8 mouse cellular contexts compared by ENCODE assay signal in genomic region chr10:94544803-94545202, GRCm38 (mm10).
DNase-seq lines count a peak whose midpoint lies in the region; ATAC-seq and TF ChIP-seq lines count a peak whose summit lies in the region.

No protein-coding gene starts in this region.

- peak overlapping the region; percentile 45; the same call in 1 of the 2 replicates for H3K4me3 ChIP-seq in heart, embryonic 10.5 days
- peak overlapping the region; percentile 34; the same call in 1 of the 2 replicates for H3K4me3 ChIP-seq in lung, postnatal 0 days (ENCODE audit: low read depth, low read length)
- peak overlapping the region; percentile 44; the same call in 1 of the 2 replicates for H3K4me3 ChIP-seq in liver, embryonic 13.5 days (replicated peaks)
- H3K4me3 ChIP-seq in thymus, adult 2 months (ENCODE audit: control insufficient read depth, insufficient read depth, low read length), result no peak overlapping the region

- peak overlapping the region; percentile 55; the same call in 1 of the 2 replicates for H3K4me2 ChIP-seq in lung, postnatal 0 days (replicated peaks; ENCODE audit: low read depth, low read length)
- H3K4me2 ChIP-seq in liver, embryonic 13.5 days, result peak overlapping the region; percentile 61

- peaks cover 43% of the 10 kb centered on the region for H3K4me1 ChIP-seq in heart, embryonic 10.5 days
- H3K4me1 ChIP-seq in lung, postnatal 0 days (ENCODE audit: insufficient read depth, low read depth, low read length), result no peaks in the 10 kb centered on the region
- H3K4me1 ChIP-seq in liver, embryonic 13.5 days (replicated peaks), result peaks cover 28% of the 10 kb centered on the region
- peaks cover 14% of the 10 kb centered on the region for H3K4me1 ChIP-seq in thymus, adult 2 months (replicated peaks; ENCODE audit: control insufficient read depth, insufficient read depth, low read length)

- TF ChIP-seq CTCF in lung, postnatal 0 days (IDR thresholded peaks at IDR 0.05), result no peak
- TF ChIP-seq CTCF in thymus, adult 2 months (IDR thresholded peaks at IDR 0.05; ENCODE audit: borderline replicate concordance, control insufficient read depth, extremely low read depth, insufficient read depth, low read length, poor library complexity), result no peak

- intact Hi-C loops in heart, postnatal 14 days (cut with DNase I), result no loop called here

- TF ChIP-seq POLR2A in thymus, adult 2 months (IDR thresholded peaks at IDR 0.05; ENCODE audit: control insufficient read depth, extremely low read depth, insufficient read depth, low read length, poor library complexity), result no peak

- DNase-seq in heart, embryonic 10.5 days (ENCODE audit: low spot score), result no peak
- no peak for DNase-seq in heart, postnatal 14 days
- DNase-seq in lung, postnatal 0 days (ENCODE audit: low spot score), result peak; percentile 23
- no peak for DNase-seq in lung, postnatal 4 days
- DNase-seq in liver, embryonic 13.5 days, result no peak
- DNase-seq in adrenal gland, adult 18-20 months (ENCODE audit: low spot score in 2 of 2), result no peak
- DNase-seq in thymus, adult 2 months, result no peak

- no peaks in the 10 kb centered on the region for H3K27me3 ChIP-seq in heart, embryonic 10.5 days (ENCODE audit: insufficient read depth, poor library complexity, severe bottlenecking)
- no peaks in the 10 kb centered on the region for H3K27me3 ChIP-seq in lung, postnatal 0 days (replicated peaks; ENCODE audit: insufficient read depth, low read length)
- no peaks in the 10 kb centered on the region for H3K27me3 ChIP-seq in liver, embryonic 13.5 days
- no peaks in the 10 kb centered on the region for H3K27me3 ChIP-seq in thymus, adult 2 months (ENCODE audit: control insufficient read depth, insufficient read depth, low read length)

- no peak for ATAC-seq in lung, postnatal 0 days
- no peak for ATAC-seq in liver, embryonic 13.5 days (ENCODE audit: low read depth)
- no peak for ATAC-seq in CD4-positive, CD25-positive, alpha-beta regulatory T cell, adult 4 months

- peaks cover 4% of the 10 kb centered on the region for H3K36me3 ChIP-seq in heart, embryonic 10.5 days
- H3K36me3 ChIP-seq in lung, postnatal 0 days (ENCODE audit: insufficient read depth, low read length), result no peaks in the 10 kb centered on the region
- 0 out of 2 replicates have a peak, but pooled peaks cover 3% of the 10 kb centered on the region for H3K36me3 ChIP-seq in liver, embryonic 13.5 days
- no peaks in the 10 kb centered on the region for H3K36me3 ChIP-seq in thymus, adult 2 months (ENCODE audit: control insufficient read depth, insufficient read depth, low read length)

- peak overlapping the region; percentile 84; the same call in 1 of the 2 replicates for H3K27ac ChIP-seq in heart, embryonic 10.5 days
- H3K27ac ChIP-seq in lung, postnatal 0 days (ENCODE audit: low read length), result peak overlapping the region; percentile 76
- H3K27ac ChIP-seq in liver, embryonic 13.5 days, result peak overlapping the region; percentile 44
- H3K27ac ChIP-seq in thymus, adult 2 months (ENCODE audit: control insufficient read depth, insufficient read depth, low read length), result no peak overlapping the region

- 43% methylated on average over 8 of the region's 8 CpGs for WGBS in heart, embryonic 10.5 days
- WGBS in lung, postnatal 0 days, result 31% methylated on average over 8 of the region's 8 CpGs
- WGBS in liver, embryonic 13.5 days (ENCODE audit: insufficient replicate concordance), result 70% methylated on average over 8 of the region's 8 CpGs
- 92% methylated on average over 8 of the region's 8 CpGs for WGBS in thymus, adult 2 months

- no peak overlapping the region for H3K9ac ChIP-seq in lung, postnatal 0 days (replicated peaks; ENCODE audit: low read depth)
- H3K9ac ChIP-seq in liver, embryonic 13.5 days, result no peak overlapping the region

- no peak for TF ChIP-seq EP300 in lung, postnatal 0 days (IDR thresholded peaks at IDR 0.05)

- H3K9me3 ChIP-seq in heart, embryonic 10.5 days, result peaks cover 3% of the 10 kb centered on the region; the same call in 1 of the 2 replicates
- peaks cover 3% of the 10 kb centered on the region; the same call in 1 of the 2 replicates for H3K9me3 ChIP-seq in lung, postnatal 0 days (ENCODE audit: low read length)
- H3K9me3 ChIP-seq in liver, embryonic 13.5 days (replicated peaks), result peaks cover 5% of the 10 kb centered on the region; the same call in 1 of the 2 replicates
